Mouse (Mus musculus) thymus, adult 18-20 months (tissue): ENCODE results near the gene BC004004.
"Not testable (repeated sequence)": the region's sequence is repeated elsewhere in the genome, so short reads cannot be mapped to it uniquely, and the experiment has no call there.

Experiments used
- DNase-seq, 2 experiments: peaks; one replicate each; pipeline ENCODE4 v3.0.0; 2022; ENCODE audit warnings: mixed read lengths in 2 of 2

The BC004004 gene

DNA sequence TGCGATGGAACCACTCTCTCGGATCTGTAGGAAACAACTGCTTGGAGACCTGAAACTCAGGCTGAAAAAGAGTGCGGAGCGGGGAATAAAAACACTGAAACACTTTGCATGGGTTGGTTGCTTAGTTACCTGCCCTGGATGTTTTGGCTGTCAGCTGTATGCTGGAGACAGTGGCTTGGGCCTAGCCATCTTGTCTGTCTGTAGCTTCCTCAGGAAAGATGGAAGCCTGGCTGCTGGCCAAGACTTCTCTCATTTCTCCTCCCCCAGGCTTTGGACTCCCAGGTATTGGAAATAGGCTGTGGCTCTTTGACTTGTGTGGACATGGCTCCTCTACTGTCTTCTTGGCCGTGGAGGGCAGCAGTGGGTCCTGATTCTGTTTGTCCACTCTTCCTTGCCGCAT lies 32.8 kb downstream of the BC004004 start:
- DNase-seq: no peak

DNA sequence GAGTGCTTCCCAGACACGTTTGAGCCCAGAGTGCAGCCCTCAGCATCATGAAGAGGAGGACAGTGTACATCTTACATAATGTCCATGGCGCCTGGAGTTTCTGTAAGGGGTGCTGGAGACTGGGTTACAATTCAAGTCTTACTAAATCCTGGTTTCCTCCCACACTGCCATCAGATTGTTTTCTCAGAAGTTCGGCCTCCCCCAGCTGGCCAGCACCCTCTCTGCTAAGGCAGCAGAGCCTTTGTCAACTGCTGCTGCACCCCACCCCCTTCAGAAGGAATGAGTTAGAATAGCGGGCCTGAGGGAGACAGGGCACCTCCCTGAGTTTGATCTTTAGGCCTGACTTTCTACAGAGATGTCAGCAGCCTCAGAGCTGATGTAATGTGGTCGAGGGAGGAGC lies 33.6 kb downstream of the BC004004 start:
- DNase-seq: no peak

DNA sequence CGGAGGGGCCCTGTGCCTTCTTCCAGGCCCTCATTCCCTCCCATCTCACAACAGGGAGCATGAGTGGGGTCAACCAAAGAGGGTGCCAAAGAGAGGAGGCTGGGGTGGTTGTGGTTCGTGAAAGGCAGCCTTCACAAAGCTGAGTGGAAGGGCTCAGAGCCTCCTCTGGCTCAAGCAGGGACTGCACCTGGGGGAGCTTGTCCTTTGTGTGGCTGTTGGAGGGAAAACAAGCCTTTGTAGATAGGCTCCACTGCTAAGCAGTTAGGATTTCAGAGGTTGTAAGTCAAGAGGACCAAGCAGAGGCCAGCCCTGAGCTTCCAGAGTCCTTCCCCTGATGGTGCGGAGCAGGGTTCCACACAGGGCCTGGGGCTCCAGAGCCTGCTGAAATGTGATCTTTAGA lies 34.5 kb downstream of the BC004004 start:
- peak; percentile 27 to 38 for DNase-seq

DNA sequence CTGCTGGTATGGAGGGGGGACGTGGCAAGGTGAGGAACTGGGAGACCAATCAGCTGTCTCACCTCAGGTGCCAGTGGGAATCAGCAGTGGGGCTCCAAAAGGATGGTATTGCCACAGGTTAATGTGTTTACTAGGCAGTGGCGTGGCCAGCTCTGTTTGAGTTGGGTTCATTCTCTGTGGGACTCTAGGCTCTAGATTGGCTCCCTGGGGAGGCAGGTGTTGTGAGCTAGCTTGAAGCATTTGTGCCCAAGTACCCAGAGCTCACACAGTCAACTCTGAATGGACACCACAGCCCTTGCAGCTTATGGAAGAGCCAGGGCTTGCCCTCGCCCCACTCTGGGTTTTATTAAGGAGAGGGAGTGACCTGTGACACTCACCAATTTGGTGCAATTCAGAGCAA lies 35.3 kb downstream of the BC004004 start:
- DNase-seq: no peak

DNA sequence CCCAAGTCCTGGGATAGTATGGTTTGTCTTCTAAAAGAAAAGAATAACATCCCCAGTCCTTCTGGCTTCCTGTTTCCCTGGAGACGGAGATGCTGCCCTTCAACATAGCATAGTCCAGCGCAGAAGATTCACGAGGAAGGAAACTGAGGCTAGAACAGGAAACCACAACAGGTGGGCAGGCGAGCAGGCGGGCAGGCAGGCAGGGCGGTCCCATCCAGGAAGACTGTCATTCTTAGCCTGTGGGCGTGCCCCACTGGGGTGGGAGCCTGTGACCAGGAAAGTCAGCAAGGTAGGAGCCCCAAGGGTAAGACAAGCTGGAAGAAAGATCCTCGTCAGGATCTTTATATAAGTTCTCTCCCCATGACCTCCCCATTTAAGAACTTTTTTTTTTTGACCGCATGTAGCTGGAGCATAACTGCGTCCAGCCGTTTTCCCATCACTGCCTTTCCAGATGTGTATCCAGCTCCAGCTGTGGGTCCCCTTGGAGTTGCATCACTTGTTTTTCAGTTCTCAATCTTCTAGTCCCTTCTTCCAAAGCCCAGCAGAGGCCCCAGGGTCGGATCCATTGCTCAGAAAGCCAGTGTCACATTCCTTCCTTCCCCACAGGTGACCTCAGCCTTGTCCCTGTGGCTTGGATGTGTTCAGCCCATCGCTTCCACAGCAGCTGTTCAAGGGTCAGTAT lies 35.9 kb downstream of the BC004004 start:
- DNase-seq: peak; percentile 49 to 76

DNA sequence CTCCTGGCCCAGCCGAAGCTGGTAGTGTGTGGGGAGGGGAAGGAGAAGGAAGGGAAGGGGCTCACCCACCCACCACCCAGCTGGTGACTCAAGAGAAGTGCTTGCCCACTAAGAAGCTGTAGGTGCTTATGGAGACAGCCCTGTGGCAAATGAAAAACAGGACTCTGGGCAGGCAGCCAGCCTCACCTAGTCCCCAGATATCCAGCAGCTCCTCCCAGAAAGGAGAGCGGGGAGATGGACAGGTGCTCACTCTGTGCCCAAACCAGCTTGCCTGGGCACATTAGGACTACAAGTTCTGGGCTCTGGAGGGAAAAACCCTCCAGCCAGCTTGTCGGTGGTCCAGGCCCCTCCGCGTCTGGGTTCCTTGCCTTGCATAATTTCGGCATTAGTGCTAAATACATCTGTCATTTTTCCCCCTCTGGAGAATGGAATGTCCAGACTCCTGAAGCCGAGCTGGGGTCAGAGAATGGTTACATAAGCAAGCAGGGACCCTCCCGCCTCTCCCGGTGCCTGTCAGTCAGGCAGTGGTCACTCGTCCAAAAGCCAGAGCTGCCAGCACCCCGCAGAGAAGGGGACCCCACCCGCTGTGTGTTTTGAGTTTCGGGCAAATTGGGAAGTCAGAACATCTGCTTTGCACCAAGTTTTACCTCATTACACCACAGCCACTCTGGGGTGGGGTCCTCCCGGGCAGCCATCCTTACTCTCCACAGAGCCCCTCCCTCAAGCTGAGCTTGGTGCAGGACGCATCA lies 36.6 kb downstream of the BC004004 start:
- peak in 1 of 2 experiments; percentile 11 for DNase-seq

DNA sequence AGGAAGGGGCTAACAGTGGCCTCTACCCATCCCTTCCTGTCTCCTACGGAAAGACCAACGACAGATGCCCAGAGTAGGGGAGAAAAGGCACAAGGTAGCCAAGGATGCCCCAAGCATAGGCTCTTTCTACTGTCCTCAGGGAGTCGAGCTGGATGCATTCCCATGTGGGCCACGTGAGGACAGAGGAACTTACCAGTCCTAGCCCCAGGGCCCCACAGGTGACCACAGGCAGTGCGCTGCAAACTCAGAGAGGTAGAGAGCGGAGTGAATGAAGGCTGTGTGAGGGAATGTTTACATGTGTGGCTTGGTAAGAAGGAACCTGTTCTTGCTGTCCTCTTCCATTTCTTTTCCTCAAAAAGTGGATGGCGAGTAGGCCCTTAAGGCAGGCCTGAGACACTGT lies 37.3 kb downstream of the BC004004 start:
- DNase-seq: peak in 1 of 2 experiments; percentile 10

DNA sequence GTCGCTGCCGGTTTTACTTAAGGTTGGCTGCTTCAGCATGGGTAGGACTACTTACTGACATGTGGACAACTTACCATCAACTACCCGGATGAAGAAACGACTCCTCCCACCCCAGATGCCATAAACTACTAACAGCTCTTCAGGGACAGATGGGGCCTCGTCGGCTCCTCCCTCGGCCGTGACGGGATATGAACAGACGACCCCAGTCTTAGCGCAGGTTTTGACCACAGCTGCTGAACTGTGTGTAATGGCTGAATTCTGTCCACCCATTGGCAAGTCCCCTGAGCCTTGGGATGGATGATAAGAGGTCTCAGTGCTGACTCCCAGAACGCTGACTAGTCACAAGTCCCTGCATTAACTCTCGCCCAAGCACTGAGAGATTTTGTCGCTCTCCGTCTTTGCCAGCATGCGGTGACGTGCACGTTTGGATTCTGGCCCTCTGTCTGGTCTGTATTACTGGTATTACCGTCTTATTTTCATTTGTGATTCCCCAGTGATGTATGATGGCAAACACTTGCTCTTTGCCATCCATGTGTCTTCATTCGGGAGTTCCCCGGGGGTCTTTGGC lies 41.6 kb downstream of the BC004004 start:
- no peak for DNase-seq

DNA sequence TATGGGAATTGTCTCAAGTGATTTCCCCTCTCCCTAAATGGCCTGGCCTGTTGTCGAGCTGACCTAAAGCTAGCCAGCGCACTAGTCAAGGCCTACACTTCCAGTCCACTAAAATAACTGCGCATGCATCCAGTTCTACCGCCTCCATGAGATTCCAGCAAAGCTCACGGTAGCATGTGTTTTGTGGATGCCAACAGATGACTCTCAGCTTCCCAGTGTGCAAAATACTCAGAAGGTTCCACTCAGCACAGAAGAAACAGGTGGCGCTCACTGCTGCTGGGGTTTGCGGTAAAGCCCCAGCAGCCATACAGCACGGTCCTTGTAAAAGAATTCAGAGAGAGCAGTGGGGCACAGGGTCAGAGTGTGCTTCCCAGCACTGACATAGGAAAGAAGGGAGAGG lies 43.0 kb downstream of the BC004004 start:
- no peak for DNase-seq

DNA sequence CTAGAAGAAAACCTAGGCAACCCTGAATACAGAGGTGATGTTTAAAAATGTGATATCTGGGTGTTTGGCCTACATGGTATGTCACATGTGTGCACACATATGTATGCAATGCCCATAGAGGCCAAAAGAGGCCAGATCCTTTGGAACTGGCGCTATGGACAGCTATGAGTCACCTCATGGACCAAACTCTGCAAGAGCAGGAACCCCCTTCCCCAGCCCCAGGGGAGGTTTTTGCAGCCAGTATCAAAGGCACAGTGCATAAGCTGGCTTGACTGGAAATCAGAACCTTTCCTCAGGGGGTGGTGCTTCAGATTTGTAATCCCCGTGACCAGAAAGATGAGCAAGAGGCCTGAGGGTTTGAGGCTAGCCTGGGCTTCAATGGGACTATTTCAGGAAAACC lies 43.5 kb downstream of the BC004004 start:
- DNase-seq: no peak

DNA sequence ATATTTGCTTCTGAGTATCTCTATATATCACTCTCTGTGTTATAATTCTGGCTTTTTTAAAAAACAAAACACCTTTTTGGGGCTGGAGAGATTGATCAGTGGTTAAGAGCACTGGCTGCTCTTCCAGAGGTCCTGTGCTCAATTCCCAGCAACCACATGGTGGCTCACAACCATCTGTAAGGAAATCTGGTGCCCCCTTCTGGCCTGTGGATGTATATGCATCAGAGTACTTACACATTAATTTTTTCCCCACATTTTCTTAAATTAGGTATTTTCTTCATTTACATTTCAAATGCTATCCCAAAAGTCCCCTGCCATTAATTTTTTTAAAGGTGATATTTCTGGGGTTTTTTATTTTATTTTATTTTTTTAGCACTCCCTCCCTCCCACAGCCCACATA lies 44.7 kb downstream of the BC004004 start:
- DNase-seq: no peak

DNA sequence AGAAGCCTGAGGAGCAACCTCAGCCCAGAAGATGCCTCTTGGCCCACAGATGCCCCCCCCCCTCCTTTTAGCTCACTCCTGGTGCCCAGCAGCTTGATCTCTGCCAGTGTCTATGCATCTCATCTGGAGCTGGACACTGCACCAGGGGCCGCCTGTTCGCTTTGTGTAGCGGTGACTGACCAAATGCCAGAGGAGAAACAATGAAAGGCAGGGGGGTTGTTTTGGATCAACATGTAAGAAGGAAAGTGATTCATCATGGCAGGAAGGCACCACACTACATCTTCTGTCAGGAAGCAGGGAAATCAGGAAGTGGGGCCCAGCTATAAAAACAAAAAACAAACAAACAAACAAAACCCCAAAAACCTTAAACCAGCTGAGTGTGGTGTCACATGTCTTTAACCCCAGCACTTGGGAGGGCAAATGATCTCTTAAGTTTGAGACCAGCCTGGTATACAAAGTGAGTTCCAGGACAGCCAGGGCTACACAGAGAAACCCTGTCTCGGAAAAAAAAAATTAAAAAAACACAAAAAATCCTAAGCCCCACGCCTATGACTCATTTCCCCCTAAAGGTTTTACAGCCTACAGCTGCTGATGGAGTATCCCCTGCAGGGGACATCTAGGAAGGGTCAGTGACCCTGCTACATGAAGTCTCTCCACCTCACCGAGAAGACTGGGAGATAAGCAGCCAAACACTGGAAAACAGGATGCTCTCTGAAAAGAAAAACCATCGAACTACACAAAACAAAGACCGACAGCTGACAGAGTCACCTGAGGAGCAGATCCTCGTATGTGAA lies 47.3 kb downstream of the BC004004 start:
- DNase-seq: no peak

DNA sequence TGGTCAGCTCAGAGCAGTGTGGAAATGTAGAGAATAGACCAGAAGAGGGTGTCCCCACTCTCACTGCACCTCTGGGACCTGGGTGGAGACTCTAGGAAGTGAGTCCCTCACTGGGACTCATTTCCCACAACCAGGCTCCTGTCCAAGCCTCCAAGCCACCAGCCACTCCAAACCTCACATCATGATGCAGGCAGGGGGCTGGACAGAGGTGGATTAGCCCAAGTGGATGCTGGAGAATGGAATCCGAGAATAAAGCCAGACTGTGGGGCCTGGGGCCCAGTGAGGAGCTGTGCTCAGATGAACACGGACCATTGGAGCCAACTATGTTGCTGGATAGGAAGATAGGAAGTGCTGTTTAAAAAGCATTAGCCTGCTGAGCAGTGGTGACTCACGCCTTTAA lies 48.3 kb downstream of the BC004004 start:
- no peak for DNase-seq

DNA sequence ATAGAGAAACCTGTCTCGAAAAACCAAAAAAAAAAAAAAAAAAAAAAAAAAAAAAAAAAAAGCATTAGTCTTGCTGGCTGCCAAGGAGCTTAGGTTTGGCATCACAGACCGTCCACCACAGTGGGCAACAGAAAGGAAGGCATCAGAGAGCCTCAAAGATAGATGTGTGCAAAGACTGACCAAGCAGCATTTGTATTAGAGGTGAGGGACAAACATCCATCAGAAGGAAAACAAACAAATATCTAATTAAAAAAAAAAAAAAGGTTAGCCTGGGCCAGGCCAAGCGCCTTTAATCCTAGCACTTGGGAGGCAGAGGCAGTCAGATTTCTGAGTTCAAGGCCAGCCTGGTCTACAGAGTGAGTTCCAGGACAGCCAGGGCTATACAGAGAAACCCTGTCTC lies 48.8 kb downstream of the BC004004 start, which contains the start of gene Pi16:
Gene Pi16, plus strand, starts transcription at position 301 of the 400 bp plus-strand sequence.
- not testable (repeated sequence) for DNase-seq

DNA sequence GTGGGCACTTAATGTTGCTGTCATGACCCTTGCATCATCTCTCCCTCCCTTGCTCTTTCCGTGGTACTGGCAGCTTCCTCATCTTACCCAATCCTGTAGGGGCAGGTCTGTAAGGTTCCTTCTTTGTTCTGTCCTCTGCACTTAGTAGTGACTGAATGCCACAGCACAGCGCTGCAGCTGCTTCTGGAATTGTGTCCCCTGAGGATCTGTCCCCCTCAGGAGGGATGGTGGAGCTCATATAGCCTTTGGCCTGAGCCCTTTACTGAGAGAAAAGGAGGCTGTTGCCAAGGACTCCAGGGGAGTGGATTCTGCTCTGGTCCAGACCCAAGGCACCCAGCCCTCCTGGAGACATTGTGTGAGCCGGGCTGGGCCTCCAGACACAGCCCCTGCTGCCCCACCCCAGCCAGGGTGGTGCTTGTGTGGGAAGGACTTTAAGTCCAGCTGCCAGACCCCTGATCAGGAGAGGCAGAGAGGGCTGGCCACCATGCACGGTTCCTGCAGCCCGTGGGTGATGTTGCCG lies 50.2 kb downstream of the BC004004 start:
- no peak for DNase-seq

DNA sequence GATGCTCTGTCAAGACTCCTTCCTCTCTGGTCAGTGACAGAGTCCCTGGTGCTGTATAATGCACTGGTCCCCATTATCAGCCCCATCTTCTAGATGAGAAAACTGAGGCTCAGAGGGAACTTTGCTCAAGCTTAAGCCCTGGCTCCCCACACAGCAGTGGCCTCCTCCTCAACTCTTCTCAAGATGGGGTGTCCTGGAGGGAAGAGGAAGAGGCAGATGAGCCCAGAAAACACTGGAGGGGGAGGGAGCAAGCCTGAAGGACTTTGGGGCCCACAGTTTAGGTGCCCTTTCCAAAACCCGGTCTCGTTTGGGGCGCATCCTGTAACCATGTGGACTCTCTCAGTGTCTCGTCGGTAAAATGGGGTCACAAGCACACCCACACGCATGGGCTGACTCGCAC lies 50.9 kb downstream of the BC004004 start:
- DNase-seq: no peak

DNA sequence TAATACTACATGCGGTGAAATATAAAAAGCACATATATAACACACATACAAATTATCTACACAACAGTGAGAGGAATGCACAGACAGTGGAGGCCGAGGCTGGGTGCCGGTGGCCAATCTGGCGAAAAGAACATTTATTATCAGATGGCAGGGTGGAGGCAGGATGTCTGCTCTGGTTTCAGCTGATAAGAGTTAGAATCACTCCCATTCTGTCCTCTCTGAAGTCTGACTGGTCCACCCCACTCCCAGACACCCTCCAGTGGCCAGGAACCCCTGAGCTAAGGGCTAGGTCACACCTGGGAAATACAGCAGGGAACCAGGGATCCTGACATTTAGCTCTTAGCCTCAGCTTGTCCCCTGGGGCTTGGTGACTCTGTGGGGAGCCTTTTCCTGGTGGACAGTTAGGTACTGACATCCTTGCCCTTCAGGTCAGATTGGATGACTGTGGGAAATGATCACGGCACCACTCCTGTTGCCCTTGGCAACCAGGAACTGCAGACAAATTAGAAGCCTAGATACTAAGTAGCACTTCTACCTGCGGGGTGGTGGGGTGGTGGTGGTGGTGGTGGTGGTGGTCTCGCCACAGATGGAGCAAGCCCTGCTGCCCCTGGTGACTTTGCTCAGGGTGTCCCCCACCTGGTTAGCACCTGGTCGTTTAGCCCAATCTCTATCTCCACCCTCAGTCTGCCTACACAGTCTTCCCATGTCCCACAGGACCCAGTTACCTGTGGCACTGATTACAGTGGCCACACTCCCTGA lies 51.5 kb downstream of the BC004004 start:
- no peak for DNase-seq

DNA sequence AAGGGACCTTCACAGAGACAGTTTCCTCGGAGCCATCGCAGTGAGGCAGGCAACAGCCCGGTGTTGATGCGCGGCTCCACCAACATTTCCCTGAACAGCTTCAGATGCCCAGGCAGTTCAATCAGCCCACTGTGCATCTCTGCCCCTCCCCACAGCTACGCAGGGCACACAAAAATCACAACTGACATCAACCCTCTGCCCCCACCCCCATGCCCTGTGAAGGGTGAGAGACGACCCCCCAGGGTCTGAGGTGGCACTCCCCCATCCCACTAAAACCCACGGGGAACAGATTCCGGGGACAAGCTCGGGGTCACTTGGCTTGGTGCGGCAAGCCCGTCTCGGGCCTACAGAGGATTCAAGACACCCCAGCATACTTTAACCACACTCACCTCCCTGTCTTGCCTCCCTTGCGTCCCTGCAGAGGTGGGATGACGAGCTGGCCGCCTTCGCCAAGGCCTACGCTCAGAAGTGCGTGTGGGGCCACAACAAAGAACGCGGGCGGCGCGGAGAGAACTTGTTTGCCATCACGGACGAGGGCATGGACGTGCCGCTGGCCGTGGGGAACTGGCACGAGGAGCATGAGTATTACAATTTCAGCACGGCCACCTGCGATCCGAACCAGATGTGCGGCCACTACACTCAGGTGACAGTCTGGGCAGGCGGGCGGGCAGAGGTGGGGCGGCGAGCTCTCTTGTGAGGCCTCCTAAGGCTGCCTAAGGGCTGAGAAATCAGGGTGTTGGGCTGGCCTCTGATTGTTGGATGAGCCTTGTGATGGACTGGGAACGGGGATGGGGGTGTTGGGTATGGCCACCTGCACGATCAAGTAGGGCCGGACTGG lies 53.4 kb downstream of the BC004004 start:
- no peak for DNase-seq

DNA sequence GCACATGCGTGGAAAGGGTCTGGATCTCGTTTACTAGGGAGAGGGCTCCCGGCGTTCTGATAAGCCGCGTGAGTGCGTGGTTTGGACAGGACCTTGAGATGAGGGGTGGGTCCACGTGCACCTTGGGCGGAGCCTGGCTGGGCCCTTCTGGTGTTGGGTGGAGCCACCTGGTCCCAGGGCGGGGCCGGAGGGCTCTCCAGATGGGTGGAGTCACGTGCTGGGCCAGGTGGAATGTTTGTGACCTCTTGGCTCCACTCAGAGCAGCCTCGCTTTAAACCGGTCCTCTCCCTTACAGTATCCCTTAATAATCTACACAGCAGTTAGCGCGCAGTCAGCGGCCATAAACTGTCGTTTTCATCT lies 54.0 kb downstream of the BC004004 start:
- DNase-seq: no peak

DNA sequence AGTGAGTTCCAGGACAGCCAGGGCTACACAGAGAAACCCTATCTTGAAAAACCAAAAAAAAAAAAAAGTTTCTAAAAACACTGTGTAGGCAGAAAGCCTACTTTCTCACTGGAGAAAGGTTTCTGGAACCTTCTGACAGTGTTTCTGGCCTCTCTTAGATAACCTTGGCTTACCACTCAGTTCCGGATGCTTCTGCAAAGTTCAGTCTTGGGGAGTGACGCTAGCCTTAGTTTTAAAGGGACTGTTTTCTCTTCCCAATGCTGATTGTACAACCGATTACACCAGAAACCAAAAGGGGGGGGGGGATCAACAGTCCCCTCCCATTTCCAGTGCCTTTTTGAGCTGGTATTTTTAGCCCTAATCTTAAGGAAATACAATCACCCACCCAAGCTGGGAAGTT lies 55.0 kb downstream of the BC004004 start:
- DNase-seq: no peak

DNA sequence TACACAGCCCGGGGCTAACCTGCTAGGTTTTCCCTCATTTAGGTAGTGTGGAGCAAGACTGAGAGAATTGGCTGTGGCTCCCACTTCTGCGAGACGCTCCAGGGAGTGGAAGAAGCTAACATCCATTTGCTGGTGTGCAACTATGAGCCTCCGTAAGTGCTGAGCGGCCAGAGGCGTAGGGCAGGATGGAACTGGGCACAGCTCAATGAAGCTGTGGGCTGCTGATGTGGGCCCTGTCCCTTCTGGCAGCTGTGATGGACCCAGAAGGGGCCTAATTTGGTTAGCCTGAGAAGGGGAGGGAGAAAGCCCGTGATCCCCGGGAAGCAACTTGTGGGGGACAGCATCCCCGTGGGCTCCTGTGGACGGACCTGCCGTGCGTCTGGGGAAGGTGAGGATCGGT lies 57.2 kb downstream of the BC004004 start:
- no peak for DNase-seq
